Mouse (Mus musculus): ENCODE measurements around the gene Rassf3.

Gene Rassf3

DNA sequence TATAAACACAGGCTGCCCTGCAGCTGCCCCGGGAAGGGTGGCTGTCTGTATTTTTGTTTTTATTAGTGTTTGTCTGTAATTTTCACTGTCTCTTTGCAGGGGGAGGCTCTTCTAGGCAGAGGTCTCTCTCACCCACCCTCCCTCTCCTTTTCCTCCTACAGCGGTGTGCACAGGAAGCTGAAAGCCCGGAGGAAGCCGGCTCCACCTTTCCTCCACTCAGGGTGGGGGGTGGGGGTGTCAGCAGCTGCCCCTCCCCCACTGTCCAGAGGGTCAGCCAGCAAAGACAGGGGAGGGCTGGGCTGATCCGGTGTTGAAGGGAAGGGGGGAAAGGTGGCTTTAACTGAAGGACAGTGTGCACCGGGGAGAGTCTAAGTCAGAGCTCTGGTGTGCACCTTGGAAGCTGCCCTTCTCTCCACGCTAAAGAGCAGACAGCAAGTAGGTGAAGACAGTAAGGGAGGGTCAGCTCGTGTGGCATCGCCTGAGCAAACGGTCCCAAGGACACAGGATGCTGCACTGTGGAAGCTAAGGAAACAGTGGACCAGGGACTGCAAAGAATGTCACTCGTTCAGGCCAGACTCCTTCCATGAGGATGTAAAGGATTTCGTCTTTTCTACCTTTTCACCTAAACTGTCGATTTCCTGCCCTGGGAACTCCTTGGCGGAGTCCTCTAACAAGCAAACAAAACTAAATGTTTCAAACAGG lies 46.0 kb downstream of the Rassf3 start:
- no peak for DNase-seq (ENCODE audit: low spot score)

DNA sequence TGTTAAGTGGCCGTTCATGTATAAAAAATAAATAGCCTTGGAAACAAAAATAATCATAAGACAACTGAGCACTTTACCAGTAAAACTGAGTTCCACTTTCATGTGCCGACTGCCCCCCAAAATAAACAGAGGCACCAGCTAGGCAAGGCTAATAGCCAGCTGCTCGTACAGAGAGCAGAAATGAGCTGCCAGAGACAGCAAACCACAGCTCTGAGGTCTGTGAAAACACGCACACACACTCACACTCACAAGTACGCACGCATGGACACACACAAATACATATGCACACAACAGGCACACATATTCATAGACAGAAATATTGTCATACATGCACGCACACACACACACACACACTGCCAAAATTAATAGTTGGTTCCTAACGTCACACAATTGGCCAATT lies 46.6 kb downstream of the Rassf3 start:
- DNase-seq (ENCODE audit: low spot score) = no peak

DNA sequence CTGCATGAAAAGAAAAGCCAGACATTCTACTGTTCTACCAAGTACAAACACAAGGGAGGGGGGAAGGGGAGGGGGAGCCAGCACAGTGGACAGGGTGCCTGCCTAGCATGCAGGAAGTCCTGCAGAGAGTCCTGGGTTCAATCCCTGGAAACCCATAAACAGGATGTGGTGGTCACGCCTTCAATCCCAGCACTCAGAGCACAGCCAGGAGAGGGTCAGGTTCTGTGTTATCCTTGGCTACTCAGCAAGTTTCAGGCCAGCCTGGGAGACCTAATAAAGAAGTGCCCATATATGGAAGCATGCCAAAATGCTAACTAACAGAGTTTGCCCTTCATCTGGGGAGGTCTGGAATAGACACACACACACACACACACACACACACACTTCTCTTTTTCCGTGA lies 47.1 kb downstream of the Rassf3 start:
- no peak for DNase-seq (ENCODE audit: low spot score)

DNA sequence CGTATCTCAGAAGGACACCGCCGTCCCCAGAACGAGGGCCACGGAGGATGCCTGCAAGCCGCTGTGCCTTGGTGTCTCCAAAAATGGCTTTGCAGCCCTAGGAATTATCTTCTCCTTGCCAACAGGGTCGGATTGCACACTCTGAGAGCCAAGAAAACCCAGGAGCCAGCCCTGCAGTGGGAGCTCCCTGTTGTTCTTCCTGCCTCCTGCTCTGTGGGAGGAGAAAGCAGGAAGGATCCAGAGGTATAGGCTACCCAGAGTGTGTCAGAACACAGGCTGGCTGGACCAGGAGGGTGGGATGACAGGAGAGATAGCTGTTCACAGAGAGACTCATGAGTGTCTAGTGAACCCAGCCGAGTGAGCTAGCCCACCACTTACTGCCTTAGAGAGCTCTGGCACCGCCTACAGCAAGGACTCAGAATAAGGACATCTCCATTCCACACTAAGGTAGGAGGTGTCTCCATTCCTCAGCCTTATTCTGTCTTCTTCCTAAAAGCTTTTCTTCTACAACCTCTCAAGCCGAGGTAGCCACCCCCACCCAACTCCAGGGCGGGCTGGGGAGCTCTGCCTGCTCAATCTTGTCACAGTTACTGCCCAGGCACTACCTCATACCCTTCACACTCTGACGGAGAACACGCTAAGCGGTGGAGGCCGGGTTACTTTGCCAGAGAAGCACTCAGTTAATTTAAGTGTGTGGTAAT lies 48.0 kb downstream of the Rassf3 start:
- no peak for DNase-seq (ENCODE audit: low spot score)

DNA sequence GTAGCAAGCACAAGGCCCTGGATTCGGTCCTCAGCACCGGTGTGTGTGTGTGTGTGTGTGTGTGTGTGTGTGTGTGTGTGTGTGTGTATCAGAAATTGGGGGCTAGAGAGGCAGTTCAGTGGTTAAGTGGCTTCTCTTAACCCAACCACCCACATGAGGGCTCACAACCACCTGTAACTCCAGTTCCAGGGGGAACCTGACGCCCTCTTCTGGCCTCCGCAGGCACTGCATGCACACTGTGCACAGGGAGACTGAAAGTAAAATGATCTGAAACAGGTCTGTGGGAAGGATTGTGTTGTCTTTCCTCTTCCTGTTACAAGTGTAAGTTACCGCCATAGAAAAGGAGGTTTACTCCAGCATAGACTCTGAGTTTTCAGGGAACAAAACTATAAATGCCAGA lies 49.0 kb downstream of the Rassf3 start:
- DNase-seq (ENCODE audit: low spot score) = peak; percentile 10

DNA sequence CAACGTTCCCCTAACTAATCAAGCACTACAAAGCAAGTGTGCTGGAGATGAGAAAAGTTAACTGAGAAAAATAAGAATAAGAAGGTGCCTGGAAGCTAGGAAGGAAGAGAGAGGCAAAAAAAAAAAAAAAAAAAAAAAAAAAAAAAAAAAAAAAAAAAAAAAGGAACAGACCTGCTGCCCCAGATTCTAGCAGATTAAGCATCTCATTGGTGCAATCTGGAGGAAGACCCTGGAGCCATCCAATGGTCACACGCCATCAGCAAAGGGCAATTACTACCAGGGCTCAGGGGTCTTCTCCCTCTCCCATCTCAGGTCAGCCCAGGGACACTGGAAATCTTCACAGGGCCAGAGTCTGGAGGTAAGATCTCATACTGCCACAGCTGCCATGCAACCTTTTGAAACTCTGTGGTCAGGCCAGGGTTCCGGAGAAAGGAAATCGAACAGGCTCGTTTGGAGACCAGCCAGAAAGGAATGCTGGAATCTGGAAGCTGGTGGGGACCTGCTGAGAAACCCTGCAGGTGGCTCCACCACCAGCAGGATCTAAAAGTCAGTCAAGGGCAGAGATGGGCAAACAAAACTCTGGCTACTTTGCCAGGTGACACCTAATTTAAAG lies 49.6 kb downstream of the Rassf3 start:
- DNase-seq (ENCODE audit: low spot score) = no peak

DNA sequence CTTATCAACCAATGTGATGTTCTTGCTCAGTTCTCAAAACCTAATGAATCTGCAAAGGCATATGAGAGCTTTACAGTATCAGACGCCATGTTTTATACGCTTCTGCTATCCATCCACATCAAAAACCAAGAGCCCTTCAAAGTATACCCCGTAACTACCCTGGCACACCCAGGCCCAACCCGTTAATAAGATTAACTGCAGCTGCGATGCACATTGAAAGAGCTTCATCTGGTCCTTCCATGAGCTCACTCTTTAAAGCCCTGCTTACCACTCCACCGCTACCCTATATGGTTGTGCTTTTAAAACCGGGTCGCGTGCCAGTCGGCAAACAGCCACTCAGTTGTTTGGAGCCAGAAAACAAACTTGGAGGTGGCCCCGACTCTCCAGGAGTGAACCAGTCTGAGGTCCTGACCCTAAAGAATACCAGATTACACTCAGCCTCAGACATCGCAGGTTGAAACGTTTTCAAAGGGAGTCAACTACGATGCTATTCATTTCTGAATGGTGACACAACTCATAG lies 50.6 kb downstream of the Rassf3 start:
- DNase-seq (ENCODE audit: low spot score) = no peak

DNA sequence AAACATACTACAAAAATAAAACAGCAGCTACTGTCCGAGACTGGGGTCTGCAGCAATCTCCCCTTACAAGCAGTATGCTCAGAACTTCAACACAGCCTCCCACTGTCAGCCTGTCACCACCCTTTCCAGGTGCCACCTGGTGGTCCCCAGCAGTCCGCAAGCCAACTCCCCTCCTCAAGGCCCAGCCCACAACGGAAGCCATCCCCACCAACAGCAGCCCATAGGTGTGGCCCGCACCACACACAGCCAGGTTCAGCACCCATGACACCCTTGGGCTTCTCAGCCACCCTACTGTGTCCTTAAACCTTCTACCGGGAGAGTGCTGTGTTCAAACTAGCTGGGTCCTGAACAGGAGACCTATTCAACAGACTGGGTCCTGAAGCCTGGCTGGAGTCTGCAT lies 51.1 kb downstream of the Rassf3 start:
- DNase-seq (ENCODE audit: low spot score) = no peak

DNA sequence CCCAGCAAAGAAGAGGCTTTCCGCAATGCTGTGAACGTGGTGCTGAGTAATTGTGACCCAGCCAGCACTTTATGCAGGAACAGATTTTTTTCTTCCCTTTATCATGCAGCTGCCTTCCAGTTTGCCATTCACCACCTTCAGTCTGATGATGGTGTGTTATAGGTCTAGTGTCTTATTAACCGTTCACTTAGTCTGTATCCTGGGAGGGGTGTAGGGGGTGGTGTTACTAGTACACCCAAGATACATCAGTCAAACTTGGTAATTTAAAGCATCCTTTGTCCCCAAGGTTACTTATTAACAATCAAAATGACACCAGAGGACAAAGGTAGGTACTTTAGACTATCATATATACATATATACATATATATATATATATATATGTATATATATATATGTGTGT lies 51.7 kb downstream of the Rassf3 start:
- DNase-seq (ENCODE audit: low spot score) = no peak

DNA sequence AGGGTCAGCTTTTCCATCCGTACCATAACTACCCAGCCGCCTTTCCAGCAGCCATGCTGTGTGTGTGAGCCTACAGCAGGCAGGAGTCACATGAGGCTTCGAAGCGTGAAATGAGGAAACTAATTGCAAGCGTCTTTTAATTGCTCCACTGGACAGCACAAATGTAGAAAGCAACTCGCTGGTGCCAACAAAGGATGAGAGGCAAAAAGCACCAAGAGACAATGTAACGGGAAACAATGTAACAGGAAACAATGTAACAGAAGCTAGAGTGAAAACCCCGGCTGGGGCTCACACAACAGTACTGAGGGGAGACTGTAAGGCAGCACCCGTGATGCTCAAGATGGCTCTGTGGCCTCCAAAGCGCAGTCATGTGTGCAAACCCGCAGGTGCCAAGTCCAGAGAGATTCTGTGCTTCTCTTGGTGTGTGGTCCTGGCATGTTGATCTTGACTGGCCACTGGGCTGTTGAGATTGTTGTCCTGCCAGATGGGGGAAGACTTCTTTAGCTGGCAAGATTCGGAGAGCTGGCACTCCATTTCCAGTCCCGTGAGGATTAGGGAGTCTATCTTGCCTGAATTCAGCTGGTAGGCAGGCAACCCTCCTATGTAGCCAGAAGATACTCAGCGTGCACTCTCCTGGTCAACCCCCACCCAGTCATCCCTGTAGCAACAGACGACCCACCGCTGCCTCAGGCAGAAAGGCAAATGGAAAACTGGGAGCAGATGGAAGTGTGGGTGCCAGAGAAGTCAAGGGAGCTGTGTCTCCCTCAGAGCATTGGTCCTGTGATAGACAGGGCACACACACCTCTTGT lies 52.4 kb downstream of the Rassf3 start:
- DNase-seq (ENCODE audit: low spot score) = no peak

DNA sequence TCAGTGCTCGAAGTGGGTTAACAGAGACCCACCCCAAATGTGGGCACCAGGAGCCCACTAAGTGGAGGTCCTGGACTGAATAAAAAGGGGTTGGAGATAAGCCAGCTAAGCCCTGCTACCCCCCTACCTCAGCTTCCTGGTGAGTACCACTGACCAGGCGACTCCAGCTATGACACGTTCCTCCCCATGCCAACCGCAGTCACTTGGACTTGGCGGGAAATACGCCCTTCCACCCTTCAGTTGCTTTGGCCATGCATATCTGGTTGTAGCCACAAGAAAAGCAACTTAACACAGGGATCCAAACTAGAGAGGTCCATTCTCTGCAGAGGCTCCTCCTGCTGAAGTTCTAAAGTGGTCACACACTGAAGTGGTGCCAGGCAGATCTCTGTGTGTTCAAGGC lies 53.9 kb downstream of the Rassf3 start:
- DNase-seq (ENCODE audit: low spot score) = no peak

DNA sequence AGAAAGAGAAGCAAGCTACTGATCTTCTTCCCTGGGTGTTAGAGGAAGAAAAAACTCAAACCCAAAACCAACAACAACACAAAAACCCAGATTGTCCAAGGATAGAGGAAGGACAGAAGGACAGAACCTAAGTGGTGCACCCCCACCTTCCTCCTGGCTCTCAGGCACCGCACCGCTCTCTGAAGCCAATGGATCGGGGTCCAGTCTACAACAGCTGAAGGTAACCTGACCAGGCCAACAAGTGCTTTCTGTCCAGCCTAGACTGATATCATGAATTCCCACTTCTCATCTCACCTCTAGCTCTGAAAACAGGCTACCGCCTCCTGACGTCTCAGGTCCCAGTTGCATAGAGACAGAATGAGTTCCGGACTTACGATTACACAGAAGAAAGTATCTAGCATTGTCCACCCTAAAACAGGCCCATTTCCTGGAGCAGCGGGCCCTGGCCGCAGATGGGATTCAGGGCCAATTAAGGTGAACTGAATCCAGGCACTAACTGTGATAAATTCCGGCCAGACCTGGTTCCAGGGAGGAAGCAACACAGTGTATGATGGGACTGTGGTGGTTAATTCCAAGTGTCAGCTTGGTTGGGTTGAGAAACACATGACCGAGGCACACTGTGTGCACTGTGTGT lies 54.4 kb downstream of the Rassf3 start:
- DNase-seq (ENCODE audit: low spot score) = no peak

DNA sequence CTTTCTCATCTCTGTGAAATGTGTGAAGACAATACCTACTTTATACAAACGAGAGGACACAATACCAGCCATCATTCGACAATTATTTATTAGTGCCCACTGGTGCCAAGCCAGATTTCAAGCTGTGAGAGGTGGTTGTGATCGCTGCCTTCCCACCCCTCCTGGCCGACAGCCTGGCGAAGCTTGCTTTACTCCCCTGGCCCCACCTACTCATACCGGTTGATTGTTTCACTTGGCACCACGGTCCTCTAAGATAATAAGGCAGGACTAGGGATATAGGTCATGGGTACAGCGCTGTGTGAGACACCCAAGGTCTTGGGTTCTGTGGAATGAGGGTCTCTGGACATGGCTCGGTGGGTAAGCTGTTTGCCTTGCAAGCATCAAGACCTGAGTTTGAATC lies 55.1 kb downstream of the Rassf3 start:
- no peak for DNase-seq (ENCODE audit: low spot score)

DNA sequence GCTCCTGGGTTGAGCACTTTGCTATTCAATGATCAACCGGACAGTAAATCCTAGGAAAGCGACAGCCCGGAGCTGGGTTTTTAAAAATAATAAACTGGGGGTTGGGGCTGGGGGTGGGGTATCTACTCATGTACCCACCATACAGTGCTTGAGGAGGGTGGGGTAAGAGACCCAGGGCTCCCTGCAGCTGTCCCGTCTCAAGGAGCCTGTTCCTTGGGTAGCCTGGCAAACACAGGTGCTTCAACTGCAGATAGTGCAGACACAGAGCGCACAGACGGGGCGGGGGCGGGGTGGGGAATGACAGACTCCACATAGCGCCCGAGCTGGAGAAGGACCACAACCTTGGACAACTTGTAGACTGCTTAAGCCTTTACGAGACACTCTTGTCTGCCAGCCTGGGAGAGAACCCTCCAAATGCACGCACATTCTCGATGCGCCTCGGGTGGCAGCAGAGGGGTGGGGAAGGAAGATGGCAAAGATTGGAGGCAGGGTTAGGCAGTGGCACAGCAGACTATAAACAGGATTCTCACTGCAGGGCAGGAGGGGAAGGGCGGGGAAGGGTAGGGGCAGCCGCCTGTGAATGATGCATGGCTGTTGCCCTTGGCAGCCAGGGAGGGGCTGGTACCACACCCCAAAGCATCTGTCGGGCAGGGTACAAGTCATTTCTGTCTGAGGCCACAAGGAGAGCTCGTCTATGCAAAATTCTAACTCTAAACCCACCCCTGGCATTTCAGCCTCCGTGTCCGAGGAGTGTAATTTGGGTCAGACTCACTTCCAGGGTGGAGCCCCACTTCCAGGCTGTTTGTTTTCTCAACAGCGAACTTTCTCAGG lies 56.3 kb downstream of the Rassf3 start:
- peak; percentile 20 for DNase-seq (ENCODE audit: low spot score)

DNA sequence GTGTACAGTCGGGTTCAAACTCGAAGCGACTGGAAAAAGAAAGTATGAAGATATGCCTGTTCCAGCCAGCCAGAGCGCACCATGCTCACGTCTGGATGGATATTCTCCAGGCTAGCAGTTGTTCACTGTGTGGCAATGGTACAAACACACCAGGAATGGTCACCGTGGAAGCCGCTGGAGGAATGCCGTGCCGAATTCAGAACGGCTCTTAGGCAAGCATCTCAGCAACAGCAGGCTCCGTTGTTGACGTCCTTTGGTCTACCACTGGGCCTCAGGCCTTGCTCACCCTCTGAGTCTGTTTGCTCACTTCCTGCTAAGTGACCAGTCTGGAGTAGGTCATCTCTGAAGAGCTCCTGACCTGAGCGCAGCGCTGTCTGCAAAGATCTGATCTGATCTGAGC lies 57.3 kb downstream of the Rassf3 start:
- no peak for DNase-seq (ENCODE audit: low spot score)

DNA sequence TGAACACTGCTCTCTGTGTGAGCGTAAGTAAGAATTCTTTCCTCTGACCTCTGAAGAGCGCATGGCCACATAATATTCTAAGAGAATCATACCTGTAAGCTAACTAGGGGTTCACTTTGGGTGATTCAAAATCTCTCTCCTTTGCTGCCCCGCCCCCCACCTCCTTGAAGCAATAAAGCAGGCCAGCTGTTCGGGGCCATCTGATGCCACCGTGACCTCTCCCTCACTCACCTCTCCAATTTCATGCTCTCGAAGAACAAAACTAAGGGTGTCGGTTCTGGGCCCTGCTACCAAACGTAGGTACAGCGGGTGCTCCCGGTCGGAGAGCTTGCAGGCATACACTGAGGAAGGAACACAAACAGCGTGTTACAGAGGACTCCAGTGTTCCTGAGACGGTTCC lies 62.0 kb downstream of the Rassf3 start:
- DNase-seq (ENCODE audit: low spot score) = no peak

DNA sequence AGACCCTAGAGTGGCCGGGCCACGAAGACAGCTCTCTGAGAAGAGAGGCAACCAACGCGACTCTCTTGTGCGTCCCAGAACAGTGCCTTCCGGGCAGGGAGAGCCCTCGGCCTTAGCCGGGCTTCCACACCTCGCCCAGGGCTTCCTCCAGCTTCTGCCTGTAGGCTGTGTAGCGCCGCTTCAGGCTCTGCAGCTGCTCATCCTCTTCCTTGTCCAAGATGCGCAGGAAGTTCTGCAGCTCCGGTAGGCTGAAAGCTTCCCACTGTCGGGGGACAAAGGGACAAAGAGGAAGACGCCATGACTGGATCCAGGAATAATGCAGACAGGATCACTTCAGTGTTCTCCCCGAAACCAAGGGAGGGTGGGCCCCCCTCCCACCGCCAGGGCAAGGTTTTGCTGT lies 63.3 kb downstream of the Rassf3 start:
- no peak for DNase-seq (ENCODE audit: low spot score)

DNA sequence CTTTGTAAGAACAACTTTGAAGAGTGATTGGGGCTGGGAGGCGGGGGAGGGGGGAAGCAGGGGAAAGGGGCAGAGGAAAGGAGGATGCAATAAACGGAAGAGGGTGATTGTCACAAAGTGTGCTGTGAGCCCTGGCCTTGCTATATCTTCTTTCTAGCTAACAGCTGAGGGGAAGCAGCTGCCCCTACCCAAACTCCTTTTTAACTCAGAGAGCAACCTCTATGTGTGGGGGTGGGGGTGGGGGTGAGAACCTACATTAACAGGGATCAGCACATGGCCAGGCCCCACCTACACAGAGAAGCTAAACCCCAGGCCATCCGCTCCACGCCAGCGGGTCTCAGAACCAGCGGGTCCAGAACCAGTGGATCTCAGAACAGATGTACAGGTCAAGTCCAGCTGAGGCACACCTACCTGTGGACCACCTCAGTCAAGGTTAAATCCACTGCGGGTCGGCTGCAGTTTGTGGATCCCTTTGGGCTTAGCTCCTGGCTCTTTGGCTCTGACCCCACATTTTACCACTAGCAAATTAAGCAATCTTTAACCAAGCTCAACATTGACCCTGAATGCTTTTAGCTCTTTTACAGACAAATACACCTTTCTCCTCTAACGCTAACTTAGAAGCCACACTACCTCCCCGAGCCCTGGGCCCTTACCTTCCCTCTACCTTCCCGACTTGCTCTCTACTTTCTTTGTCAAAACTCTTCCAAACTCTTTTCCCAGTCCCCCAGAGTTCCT lies 64.3 kb downstream of the Rassf3 start:
- no peak for DNase-seq (ENCODE audit: low spot score)

DNA sequence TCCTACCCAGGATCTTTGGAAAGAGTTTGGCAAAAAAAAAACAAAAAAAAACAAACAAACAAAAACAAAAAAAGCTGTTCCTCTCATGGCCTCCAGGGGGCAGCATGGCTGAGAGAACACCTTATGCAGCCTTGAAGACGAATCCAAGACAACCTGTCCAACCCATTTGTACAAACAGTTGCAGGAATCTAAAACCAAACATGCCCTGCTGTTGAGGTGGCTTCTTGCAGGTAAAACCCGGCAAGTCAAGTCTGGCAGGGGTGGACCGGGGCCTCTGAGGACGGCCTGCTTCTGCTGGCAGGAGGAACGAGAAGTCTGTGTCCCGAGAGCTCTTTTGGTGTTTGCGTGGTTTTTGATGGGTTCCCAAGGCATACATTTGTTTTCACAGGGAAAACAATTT lies 66.4 kb downstream of the Rassf3 start:
- DNase-seq (ENCODE audit: low spot score) = peak; percentile 68

DNA sequence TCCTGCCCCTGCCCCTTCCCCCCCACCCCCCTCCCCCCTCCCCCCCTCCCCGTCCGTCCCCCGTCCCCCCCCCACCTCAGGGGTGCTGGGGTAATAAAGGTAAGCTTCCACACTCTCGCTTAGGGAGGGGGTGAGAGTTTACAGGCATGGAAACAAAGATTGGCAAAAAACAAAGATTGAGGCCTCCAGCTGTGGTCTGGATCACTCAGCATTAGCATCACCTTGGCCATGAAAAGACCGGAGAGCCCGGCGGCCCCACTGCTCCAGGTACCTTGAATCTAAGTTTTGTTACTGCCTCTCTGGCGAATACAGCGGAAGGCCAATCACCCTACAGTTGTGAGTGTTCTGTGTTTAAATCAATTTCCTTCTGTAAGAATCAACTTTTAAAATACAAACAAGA lies 72.2 kb downstream of the Rassf3 start:
- no peak for DNase-seq (ENCODE audit: low spot score)

All from c-Kit-positive CD71-positive TER-119-positive erythroid progenitor cells, embryonic 14.5 days (primary cell).